Mouse (Mus musculus) spleen, postnatal 14 days (tissue): Measurements from ENCODE around the gene E2f1.

Experiments
- DNase-seq, 2 experiments: peaks; one replicate each; pipeline ENCODE4 v3.0.0; 2021 to 2022; ENCODE audit warnings: low spot score in 2 of 2

E2f1 gene

GRCm38 (mm10) chr2:154583906-154584872 is 14.5 kb upstream of the E2f1 start:
- no peak for DNase-seq

DNA sequence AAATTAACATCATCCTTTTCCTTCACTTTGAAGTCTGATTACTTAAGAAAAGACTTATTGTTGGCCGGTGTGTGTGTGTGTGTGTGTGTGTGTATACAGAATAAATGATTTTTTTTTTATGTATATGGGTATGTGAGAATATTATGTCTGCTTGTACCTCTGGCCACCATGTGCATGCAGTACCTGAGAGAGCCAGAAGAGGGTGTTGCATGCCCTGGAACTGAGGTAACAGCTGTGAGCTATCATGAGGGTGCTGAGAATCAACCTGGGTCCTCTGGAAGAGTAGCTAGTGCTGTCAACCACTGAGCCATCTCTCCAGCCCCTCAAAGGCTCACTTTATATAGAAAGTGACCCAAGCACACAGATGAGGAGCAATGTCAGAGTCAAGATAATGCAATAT is 11.7 kb upstream of the E2f1 start:
- no peak for DNase-seq

- no peak for DNase-seq
Measured at GRCm38 (mm10) chr2:154580586-154580985, 10.9 kb upstream of the E2f1 start.

- no peak for DNase-seq
Measured at GRCm38 (mm10) chr2:154577744-154578067, 8.0 kb upstream of the E2f1 start.

DNA sequence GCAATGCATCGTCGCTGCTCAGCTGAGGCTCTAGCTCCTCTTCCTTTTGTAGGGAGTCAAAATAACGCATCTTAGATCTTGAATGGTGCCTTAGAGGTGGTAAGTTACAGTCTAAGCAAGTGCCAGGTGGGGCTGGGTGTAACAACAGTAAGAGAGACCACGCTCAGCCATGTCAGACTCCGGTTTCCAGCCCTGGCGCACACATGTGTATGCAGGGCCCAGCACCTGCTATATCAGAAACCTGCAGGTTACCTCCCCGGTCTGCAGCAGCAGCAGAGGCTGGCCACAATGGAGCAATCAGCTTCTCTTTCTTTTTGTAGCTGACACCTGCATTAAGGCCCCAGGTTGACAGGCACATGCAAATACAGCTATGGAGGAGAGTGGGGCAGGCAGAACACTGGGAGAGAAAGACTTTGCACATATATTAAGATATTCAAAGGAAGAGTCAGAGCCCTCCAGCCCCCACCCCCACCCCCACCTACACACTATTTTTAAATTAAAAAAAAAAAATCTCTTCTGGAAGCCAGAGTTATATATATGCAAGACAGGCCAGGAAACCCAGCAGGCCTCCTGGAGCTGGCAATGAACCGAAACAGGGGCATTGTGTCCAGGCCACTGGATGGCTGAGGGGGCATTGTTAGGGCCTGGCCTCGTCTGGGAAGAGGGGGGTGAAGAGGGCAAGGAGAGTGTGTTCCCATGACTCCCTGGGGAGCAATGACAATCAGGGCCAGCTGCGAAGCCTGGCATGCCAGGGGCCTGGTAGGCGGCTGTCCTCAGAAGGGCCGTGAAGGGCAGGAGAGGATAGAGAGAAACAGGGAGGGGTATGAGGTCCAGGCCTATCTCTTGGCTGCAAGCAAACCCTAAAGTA is 7.4 kb upstream of the E2f1 start:
- no peak for DNase-seq

DNA sequence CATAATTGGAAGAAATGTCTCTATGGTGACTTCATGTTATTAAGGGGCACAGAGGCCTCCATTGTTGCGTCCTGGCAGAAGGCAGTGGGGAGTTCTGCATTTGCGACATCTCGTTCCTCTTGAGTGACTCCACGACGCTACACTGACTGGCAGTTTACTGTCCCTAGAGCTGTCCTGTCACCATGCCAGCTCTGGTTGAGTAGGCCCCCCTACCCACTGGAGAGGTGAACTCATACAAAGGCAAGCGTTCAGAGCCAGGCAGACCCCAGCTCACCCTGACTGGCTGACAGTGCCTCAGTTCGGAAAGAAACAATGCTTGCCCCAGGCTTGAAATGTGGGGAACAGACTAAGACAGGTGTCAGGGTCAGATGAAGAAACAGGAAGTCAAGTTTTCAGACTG is 4.6 kb upstream of the E2f1 start:
- DNase-seq, result peak in 1 of 2 experiments; percentile 17

DNA sequence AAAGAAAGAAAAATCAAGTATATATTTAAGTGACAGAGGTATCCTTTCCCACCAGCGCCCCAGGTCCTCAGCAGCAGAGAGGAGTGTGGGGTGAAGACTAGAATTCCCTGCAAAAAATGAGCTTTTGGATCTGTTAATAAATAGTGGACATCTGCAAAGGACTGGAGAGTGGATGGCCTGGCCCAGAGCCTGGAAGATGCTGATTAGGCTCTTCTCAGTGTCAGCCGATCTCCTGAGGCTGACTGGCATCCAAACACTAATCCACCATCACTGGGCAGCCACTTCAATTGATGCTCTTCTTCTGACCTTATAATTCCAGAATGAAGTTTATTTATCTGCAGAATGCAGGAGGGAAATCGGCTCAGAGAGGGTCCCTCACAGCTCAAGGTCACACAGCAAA is 3.3 kb upstream of the E2f1 start:
- no peak for DNase-seq

GRCm38 (mm10) chr2:154571976-154572375 is 2.3 kb upstream of the E2f1 start:
- DNase-seq, result no peak

DNA sequence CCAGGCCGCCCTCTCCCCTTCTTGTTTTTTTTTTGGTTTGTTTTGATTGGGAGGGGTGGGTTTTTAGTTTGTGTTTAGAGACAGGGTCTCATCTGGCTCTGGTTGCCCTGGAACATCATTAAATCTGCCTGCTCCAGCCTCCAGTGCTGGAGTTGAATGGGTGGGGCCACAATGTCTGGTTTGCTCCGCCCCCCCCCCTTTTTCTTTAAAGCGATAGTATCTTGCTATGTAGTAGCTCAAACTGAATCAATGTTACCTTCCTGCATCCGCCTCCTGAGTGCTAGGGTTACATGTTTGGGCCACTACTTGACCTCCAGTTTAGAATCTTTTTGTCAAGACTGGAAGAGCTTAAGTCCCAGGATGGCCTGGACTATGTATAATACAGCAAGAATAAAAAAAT is 1.6 kb upstream of the E2f1 start:
- DNase-seq, result no peak

DNA sequence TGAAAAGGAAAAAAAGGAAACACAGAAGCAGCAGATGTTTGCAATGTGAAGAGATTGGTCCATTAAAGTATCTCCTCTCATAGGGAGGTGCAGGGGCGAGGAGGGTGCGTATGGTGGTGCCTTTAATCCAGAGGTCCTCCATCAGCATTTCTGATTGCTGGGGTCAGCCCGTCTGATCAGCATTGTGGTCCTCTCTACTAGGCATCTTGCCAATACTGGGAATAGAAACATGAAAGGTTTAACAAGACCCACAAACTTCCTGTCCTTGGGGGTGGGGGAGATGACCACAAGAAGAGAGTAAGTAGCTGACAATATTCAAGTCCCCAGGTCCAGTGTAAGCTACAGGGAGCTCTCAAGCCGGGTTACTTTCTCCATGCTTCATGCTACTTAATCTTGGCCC is 974 bp upstream of the E2f1 start:
- no peak for DNase-seq

- peak; percentile 51 to 60 for DNase-seq
Measured at GRCm38 (mm10) chr2:154569071-154569748, 482 bp downstream of the E2f1 start.

GRCm38 (mm10) chr2:154568329-154569070 is 1.2 kb downstream of the E2f1 start:
- DNase-seq, result no peak

DNA sequence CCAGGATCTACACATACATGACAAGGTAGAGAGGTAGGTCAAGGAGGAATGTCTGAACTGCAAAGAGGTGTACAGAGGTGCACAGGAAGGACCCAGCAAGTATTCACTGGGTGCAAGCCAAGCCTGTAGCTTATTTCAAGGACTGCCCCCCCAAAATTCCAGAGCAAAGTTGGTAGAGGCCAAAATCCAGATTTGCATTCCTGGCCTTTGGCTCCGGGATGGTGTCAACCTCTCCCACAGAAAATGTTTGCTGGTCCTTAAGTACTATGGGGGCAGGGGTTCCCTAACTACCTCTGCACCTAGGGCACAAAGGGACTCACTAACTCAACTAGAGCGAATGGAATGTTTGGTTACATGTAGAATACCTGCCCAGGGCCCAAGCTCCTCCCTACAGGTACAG is 1.9 kb downstream of the E2f1 start:
- DNase-seq, result no peak

- no peak for DNase-seq
Measured at GRCm38 (mm10) chr2:154566641-154567040, 3.1 kb downstream of the E2f1 start.

- DNase-seq, result no peak
Measured at GRCm38 (mm10) chr2:154565562-154565961, 4.1 kb downstream of the E2f1 start.

DNA sequence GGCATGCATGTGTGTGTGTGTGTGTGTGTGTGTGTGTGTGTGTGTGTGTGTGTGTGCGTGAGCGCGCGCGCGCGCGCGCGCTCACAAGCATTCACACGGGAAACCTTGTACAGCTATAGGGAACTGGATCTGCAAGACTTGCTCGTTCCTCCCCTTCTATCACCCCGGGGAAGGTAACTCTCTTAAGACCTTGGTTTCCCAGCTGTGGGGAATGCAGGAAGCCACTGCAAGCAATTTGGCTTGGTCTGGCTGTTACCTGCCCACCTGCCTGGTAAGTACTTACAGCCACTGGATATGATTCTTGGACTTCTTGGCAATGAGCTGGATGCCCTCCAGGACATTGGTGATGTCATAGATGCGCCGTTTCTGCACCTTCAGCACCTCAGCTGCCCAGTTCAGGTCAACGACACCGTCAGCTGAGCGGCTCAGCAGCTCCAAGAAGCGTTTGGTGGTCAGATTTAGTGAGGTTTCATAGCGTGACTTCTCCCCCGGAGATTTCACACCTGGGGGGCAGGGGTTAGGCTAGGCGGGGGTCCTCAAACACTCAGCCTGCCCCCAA is 6.0 kb downstream of the E2f1 start:
- no peak for DNase-seq

GRCm38 (mm10) chr2:154558264-154559039 is 11.2 kb downstream of the E2f1 start, which contains the start of gene Necab3:
Gene Necab3 (minus strand): TSS chr2:154558890.
- DNase-seq, result peak in 1 of 2 experiments; percentile 35

- no peak for DNase-seq
Measured at GRCm38 (mm10) chr2:154557184-154557832, 12.4 kb downstream of the E2f1 start.

- no peak for DNase-seq
Measured at GRCm38 (mm10) chr2:154555235-154555634, 14.5 kb downstream of the E2f1 start.

- DNase-seq, result peak; percentile 52 to 63
Measured at GRCm38 (mm10) chr2:154552424-154552907, 17.2 kb downstream of the E2f1 start.
